Mouse (Mus musculus): ENCODE results near the gene Gpd2.

The Gpd2 gene

DNA sequence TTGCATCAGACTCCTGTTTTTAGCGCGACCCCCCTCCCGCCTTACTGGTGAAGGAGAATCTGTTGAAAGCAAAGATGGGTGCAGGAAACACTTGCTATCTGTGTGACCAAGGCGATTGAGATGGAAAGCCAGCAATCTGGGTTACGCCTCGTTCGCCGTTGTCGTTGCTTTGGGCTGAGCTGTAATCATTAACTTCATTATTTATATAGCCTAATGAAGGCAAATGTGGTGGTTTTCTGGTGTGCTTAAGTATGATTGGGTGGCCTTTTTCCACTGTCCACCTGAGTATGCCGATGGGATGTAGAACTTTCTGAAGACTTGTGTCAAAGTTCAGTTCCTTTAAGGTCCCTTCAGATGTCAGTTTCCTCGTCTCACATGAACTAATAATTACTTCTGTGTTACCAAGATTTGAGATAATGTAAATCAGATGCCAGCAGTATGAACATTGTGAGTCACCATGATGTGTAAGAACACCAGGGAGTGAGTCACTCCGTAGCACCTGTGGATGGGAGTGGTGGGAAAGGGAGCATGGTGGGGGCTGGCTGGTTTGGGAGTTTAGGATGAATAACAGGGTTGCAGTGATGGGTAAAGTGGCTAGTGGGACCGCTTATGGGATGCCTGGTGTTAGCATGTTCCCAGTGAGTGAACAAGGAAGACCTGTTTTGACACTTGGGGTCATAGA is 14.3 kb downstream of the Gpd2 start:
- DNase-seq (ENCODE audit: low spot score), result no peak

- no peak for DNase-seq (ENCODE audit: low spot score)
These were observed 15.3 kb downstream of the Gpd2 start for GRCm38 (mm10) chr2:57252542-57253301.

DNA sequence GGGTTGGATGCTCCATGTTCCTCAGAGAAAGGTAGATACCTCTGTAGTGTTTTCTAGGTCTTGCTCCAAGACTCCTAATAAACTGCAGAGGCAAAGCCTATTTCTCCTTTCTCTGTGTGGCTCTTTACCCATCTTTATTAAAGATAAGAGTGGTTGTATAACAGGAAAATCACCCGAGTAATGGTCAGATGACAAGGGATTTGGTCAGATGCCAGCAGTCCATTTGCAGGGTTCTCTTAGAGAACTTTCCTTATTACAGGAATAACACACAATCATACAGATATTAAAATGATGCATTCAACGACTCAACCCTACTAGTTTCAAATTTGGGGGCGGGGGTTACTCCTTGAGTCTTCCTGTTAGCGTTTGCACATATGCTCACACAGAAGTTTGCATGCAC is 16.8 kb downstream of the Gpd2 start:
- no peak for DNase-seq (ENCODE audit: low spot score)

DNA sequence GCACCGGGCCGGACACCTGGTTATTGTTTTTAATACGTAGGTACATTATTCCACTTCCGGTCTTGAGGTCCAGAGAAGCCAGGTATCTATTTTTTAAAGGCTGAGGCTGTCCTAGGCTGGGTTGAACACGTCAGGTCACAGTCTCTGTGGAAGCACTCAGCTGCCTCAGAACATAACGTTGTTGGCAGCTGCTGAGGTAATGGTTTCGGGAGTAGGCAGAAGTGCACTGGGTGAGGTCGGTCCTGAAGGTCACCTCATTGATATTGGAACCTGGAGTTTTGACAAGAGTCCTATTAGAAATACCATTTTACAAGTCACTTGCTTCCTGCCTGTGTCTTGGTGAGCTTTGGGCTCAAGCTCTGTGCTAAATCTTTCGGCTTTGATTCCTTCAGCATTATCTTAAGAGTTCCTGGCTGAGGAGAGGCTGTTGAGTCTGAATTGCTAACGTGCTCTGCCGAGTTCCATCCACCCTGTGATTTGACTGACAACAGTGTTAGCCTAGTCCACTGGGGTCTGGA is 17.8 kb downstream of the Gpd2 start:
- DNase-seq (ENCODE audit: low spot score), result no peak

DNA sequence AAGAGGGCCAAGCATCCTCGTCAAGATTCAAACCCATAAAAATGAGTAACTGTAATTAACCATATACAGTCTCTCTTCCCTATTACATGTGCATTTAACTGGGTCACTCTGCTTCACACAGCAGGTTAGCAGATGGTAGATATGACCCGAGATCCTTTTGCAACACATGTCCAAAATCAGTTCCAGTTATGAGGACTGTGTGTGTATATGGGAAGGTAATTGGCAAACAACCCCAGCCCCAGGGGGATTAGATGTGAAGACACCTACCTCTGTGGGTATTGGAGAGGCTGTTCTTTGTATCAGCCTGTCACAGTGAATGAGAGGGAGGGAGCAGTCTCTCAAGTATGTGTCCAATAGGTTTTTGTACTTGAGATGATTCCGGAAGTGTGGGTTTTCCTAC is 18.4 kb downstream of the Gpd2 start:
- DNase-seq (ENCODE audit: low spot score), result no peak

GRCm38 (mm10) chr2:57256459-57256858 is 19.0 kb downstream of the Gpd2 start:
- no peak for DNase-seq (ENCODE audit: low spot score)

DNA sequence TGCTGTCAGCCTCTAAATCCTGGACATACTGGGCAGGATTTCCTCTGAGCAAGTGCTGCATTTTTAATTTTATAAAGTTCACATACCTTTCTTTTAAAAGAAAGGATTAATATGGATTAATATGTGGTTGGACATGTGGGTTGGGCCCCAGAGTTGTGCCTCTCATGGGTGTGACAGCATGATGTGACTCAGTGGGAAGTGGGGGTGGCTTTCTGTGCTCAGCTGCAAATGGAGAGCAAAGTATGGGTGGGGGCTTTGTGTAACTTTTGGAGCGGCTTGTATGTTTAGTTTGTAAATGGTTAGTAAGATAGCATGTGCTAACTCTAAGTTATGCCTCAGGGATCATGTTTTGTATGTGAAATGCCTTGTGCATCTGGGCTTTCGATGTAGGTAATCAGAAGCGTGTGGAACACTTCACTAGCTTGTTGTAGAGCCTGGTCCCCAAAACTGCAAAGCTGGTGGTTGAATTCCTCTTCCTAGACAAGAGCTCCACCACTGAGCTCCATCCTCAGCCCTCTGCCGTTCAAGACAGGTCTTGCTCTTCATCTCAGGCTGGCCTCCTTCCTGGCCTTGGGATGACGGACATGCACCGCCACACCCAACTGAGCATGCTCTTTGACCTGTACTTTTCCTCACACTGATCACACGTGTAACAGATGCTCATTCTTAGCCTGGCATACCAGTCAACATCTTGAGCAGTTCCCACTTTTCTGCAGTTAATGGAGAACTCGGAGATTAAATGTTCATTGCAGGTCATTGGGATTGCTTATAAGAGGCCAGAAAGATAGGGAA is 24.0 kb downstream of the Gpd2 start:
- no peak for DNase-seq (ENCODE audit: low spot score)

- DNase-seq (ENCODE audit: low spot score), result no peak
These were observed 26.0 kb downstream of the Gpd2 start for GRCm38 (mm10) chr2:57263431-57263830.

DNA sequence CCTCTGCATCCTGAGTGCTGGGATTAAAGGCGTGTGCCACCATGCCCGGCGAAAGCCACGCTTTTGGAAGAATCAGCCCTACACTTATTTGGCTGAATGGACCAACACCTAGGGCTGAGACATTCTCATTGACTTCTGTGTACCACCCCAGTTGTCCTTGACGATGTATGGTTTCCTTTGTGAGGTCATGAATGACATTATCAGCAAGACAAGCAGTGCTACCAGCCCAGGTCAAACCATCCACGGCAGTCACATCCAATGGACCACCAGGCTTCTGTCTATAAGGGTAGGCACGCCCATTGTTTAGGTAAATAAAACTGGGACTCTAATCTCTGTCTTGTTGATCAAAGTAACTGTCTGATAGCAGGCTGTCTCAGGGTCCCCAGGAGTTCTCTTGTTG is 27.5 kb downstream of the Gpd2 start:
- DNase-seq (ENCODE audit: low spot score), result no peak

GRCm38 (mm10) chr2:57266679-57267393 is 29.4 kb downstream of the Gpd2 start:
- no peak for DNase-seq (ENCODE audit: low spot score)

- no peak for DNase-seq (ENCODE audit: low spot score)
These were observed 29.9 kb downstream of the Gpd2 start for GRCm38 (mm10) chr2:57267394-57267716.

DNA sequence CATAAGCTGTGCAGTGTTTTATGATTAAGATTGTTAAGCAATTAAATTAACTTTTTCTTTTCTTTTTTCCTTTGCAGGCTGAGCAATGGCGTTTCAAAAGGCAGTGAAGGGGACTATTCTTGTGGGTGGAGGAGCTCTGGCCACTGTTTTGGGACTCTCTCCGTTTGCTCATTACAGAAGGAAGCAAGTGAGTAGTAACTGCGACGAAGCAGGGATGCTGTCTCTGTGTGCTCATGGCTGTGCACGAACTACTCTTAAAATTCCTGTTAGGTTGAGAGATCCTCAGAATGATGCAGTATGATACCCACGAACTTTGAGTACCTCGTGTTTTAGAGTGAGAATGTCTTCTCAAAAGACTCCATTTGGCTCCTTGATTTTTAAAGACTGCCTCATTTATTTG is 30.5 kb downstream of the Gpd2 start:
- no peak for DNase-seq (ENCODE audit: low spot score)

DNA sequence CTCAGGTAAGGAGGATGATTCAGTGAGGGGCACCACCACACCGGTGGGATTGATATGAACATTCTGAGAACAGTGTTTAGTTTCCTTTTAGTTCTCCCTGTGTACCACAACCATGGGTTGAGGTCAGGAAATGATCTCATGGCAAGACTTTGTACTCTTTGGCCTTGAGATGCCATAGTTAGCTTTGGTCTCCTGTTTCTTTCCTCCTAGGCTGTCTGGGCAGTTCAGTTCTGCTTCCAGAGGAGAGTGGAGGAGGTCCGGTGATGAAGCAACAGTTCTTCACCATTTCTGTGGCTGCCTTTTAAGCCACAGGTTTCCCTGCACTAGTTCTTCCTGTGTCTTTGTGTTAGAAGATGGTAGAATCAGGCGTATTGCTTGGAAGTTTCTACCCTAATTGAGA is 31.4 kb downstream of the Gpd2 start:
- DNase-seq (ENCODE audit: low spot score), result no peak

- no peak for DNase-seq (ENCODE audit: low spot score)
These were observed 32.4 kb downstream of the Gpd2 start for GRCm38 (mm10) chr2:57269690-57270435.

DNA sequence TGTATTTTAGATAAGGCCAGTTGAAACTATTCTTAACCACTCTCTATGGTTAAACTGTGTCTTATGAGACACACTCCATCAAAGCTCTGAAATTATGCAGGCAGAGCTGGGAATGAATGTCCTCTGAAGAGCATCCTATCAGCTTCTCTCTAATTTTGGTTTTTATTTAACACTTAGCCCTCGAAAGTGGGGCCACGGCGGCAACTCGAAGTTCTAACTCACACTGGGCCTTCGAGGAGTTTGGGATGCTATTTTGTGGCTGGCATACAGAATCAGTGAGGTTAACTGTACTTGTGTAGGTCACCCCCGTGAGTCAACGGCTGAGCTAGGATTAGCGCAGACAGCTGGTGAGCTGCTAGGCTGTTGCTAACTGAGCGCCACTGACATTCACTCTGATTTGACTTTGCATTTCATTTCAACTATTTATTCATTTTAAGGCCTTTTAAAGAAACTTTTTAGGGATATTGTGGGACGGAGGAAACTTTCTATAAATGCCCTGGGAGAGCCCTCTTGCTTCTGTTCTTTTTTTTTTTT is 42.8 kb downstream of the Gpd2 start:
- no peak for DNase-seq (ENCODE audit: low spot score)

DNA sequence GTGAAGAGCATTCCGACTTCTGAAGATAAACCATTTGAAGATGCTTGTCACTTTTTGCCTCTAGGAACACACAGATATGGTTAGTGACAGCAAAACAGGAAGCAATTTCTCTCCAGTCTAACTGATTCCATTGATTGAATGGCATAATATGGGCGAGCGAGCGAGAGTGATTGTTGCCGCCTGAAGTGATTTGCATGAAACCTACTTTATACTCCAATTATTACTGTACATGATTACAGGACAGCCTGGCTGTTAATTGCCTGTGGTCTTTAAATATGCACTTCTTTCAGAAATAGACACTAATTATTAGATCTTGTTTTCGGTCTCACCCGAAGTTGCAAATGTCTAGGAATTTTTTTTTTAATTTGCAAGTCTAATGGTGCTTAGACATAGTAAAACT is 46.4 kb downstream of the Gpd2 start:
- DNase-seq (ENCODE audit: low spot score), result no peak

- DNase-seq (ENCODE audit: low spot score), result no peak
These were observed 47.8 kb downstream of the Gpd2 start for GRCm38 (mm10) chr2:57285197-57285596.

- no peak for DNase-seq (ENCODE audit: low spot score)
These were observed 50.6 kb downstream of the Gpd2 start for GRCm38 (mm10) chr2:57287986-57288385.

- no peak for DNase-seq (ENCODE audit: low spot score)
These were observed 56.1 kb downstream of the Gpd2 start for GRCm38 (mm10) chr2:57293571-57293970.

- no peak for DNase-seq (ENCODE audit: low spot score)
These were observed 58.6 kb downstream of the Gpd2 start for GRCm38 (mm10) chr2:57296069-57296468.

DNA sequence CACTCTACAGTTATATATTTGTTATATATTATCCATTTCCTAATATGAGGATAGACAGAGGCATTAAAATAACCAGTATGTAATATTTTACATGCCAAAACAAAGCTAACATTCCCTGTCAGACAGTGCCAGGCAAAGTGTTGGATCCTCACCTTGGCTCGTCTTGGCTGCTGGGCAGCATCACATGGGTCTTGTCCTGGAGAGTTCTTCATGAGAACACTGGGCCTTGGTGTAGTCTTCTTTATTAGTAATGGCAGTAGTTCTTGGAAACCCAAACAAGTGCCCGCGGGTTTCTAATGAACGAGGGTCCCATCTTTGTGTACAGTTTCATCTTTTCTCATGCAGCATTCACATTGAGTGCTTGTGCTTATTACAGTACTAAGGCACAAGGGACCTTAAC is 59.8 kb downstream of the Gpd2 start:
- no peak for DNase-seq (ENCODE audit: low spot score)
